Mouse (Mus musculus) retina, adult 2 months (tissue): ENCODE results near the gene Slc38a8.
A peak's percentile ranks its signal among the peaks of the same experiment; 100 is the strongest.

Experiments used
- DNase-seq: peaks from one replicate; pipeline ENCODE4 v3.0.0-alpha.2; 2012; ENCODE audit warnings: low read depth, low spot score

Slc38a8 gene

DNA sequence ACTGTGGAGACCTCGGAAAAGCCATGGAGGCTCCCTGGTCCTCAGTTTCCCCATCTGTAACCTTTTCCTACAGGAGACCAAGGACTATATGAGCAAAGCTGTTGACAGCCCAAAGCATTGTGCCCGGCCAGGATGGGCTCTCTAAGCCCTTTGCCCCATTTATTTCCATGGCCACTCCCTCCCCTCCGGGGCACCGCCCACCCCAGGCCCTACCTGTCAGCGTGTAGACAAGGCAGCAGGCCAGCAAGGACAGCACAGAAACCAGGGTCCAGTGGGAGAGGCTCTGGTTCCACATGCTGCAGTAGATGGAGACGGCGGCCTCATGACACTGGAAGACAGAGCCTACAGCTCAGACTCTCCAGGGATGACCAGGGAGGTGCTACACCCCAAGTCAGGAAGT, 14.4 kb downstream of the Slc38a8 start:
- DNase-seq = no peak

DNA sequence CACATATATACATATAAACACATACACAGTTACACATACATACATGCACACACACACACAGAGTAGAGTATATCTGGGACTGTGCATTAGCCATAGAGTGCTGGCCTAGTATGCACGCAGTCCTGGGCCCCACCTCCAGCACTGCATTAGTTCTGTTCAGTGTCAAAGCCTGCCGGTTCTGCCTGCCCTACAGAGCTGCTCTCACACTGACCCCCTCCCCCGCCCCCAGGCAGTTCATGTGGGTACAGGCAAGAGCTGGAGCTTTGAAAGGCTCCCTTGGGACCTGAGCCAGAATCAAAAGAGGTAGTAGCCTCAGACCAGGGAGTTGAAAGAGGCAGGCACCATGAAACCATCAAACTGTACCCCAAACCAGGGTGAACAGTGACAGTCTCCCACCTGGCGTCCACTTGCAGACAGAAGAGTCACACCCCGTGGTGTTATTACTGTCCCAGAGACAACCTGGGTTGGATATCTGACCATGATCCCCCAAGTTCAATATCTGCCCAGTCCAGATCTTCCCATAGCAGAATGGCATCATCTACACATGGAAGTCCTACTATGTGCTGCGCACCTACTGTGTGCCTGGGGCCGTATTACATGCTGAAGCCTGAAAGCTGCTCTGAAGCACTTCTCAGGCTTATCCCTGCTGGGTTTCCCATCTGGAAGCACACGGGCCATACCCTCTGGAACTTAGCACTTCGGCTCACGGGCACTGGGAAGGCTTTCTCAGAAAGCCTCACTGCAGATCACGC, 17.2 kb downstream of the Slc38a8 start:
- no peak for DNase-seq

DNA sequence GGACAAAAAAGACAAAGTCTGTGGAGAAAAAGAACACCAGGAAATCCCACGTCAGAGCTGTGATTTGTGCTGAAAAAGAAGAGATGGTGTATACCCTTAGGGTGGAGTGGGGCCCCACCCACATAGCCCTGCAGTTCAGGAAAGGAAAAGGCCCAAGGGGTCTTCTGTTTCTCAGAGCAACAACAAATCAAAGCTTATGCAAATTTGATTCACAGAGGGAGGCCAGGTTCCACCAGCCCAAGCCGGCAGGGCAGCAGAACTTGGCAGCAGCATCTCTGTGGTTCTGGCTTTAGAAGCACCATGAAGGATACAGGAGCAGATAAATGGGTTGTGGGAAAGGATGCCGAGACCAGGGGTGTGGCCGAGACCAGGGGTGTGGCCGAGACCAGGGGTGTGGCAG, 22.8 kb downstream of the Slc38a8 start:
- no peak for DNase-seq

DNA sequence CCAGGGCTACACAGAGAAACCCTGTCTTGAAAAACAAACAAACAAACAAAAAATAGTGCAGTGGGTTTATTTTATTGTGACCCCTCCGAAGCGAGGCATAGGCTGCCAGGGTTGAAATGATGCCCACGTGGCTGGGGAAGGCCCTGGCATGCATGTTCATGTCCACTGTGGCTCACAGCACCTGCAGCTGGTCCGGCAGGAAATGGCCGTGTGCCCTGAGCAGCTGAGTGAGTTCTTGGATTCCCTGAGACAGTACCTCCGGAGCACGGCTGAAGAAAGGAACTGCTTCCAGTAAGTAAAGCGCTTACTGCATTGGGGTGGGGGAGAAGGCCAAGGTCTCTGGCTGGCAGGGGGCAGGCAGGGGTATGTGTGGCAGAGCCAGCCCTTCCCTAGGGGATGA, 33.4 kb downstream of the Slc38a8 start:
- no peak for DNase-seq

DNA sequence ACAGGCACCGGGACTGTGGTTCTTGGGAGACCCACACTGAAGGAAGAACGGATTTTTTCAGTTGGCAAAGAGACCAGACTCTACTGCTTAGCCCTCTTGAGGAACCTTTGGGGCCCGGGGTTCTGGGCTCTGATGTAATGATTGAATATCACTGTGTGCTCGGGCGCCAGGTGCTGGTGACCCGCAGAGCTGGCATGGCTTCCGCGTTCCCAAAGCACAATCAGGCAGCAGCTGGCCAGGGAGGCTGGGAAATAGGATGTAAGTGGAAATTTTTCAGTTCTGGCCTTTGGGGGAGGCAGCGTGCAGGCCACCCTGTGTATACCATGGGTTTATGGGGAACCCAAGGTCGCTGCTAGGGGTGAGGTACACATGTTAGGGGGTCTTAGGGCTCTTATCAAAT, 34.7 kb downstream of the Slc38a8 start:
- DNase-seq = no peak

DNA sequence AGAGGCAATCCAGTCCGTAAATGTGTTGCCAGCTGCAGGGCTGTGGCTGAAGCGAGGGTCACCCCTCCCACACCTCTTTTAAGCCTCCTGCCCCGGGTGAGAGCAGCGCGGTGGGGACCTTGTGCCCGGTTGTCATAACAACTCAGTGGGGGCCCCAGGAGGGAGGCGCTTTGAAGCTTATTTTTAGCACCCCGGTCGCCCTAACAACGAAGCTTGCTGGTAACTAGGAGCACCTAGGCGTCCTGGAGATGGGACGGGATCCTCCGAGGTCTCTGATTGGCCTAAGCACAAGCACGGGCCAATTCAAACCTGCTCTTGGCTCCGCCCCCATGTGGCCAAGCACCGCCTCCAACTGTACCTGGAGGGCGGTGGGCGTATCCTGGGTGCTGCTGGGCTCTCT, 35.4 kb downstream of the Slc38a8 start:
- DNase-seq = no peak

DNA sequence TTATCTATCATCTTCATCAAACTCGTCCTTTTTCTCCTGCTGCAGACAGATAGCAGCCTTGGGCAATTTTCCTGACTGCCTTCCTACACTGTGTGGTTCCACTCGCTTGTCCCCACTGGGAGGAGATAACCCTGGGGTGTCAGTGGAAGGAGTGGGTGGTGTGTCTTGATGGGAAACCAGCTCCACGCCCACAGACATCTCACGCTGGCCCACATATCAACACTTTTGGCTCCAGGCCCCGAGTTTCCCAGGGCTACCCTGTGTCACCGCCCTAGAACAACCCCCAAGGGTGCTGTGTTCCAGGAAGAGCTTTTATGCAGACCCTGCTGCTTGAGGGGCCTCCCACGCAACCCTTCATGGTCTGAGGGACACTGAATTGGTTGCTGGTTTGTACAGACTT, 37.8 kb downstream of the Slc38a8 start:
- DNase-seq = no peak

DNA sequence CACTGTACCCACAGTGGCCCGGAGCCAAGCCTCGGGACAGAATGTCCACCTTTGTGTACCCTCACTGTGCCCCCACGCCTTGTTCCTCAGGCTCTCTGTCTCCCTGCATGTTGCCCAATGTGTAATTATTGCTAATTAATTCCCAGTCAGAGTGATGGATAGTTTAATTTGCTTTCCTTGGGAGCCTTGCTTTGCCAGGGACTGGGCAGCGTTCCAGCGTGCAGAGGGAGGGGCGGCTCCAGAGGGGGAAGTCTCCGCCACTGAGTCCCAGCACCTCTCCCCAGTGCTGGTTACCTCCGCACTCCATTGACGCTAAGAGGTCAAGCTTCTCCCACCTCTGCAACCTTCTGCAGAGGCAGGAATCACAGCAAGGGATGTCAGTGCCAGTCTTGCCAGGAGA, 40.1 kb downstream of the Slc38a8 start:
- DNase-seq = no peak

DNA sequence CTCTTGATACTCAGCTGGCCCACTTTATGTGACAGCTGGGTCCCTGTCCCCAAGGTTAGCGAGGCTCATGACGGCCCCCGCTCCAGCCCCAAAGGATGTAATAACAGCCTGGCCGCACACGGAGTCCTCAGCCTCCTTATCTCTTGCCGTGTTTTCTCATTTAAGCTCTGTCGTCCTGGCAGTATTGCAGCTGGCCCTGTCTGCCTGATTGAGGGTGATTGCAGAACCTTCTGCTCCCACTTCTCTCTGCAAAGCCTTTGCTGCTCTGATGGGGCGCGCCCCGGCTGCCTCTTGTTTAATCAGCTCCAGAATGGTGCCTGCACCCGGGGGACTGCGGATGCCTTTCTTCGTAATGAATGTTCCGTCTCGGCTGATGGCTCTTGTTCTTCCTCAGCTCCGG, 41.8 kb downstream of the Slc38a8 start:
- no peak for DNase-seq

DNA sequence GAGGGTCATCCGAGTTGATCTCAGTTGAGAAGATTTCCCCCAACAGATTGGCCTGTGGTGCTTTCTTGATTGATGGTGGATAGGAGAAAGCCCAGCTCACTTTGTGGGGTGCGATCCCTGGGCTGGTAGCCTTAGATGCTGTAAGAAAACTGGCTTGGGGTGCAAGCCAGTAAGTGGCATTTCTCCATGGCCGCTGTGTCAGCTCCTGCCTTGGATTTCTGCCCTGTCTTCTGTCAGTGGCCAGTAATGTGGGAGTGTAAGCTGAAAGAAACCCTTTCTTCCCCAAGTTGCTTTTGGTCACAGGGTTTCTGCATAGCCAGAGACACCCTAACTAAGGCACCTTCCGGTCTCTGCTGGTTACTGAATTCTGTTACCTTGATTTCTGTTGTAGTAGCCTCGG, 45.5 kb downstream of the Slc38a8 start:
- no peak for DNase-seq

DNA sequence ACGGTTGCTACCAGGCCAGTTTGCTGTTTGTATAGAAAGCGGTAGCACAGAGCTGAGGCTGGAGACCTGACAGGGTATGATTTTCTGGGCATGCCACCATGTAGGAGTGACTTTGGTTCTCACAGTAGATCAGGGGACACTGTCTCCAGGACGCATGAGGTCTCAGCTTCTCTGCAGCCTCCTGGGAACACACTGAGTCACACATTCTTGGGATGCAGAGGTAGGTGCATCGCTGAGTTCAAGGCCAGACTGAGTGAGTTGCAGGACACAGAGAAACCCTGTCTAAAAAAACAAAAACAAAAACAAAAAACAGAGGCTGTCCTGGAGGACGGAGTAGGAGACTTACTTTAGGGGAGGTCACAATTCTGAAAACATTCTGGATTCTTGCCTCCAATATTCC, 48.6 kb downstream of the Slc38a8 start:
- no peak for DNase-seq

DNA sequence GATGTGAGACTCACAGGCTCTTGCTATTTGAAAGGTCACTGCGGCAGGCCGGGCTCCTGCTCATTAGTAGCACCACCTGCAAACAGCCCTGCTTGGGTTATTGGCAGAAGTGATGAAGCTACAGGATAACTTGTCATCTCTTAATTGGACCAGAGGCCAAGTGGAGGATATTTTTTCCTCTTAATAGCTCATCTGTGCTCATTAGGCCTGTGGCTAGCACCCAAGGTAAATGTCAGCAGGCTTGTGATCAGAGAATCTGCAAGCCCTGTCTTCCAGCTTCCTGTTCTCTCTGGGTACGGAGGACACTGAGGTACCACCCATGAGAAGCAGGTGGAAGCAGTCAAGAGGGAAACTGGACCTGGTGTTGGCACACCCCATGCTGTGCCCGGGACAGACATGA, 50.4 kb downstream of the Slc38a8 start:
- no peak for DNase-seq

DNA sequence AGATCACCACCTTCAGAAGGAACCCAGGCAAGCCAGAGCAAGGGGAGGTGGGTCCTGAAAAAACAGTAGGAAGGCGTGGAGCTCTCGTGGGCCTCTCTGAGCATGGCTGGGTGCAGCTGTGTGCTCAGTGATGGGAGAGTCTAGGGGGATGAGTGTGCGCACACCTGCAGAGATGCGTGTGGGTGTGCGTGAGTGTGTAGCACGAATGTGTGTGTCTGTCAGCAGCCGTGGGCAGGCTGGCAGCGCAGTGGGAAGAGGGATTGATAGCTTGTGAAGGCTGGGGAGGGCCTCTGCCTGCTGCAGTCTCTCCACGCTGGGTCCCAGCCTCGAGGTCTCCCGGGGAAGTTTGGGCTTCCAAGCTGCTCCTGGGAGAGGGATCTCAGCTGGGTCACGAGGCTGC, 51.9 kb downstream of the Slc38a8 start:
- DNase-seq = no peak

DNA sequence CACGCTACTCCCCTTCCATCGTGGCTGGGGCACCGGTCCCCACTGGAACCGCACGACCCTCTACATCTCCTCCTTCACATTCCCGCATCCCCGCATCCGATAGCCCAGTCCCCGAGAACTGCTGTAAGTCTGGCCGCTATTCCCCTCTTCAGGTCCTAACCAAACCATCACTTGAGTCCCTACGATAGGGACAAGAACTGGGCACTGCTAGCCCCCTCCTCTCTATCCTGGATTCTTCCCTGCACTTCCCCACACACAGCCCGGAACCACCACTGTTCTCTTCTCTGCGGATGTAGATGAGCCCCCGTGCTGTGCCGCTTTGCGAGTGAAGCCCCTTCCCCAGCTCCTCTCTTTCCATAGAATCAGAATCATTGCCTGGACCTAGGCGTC, 53.7 kb downstream of the Slc38a8 start:
- DNase-seq = no peak

DNA sequence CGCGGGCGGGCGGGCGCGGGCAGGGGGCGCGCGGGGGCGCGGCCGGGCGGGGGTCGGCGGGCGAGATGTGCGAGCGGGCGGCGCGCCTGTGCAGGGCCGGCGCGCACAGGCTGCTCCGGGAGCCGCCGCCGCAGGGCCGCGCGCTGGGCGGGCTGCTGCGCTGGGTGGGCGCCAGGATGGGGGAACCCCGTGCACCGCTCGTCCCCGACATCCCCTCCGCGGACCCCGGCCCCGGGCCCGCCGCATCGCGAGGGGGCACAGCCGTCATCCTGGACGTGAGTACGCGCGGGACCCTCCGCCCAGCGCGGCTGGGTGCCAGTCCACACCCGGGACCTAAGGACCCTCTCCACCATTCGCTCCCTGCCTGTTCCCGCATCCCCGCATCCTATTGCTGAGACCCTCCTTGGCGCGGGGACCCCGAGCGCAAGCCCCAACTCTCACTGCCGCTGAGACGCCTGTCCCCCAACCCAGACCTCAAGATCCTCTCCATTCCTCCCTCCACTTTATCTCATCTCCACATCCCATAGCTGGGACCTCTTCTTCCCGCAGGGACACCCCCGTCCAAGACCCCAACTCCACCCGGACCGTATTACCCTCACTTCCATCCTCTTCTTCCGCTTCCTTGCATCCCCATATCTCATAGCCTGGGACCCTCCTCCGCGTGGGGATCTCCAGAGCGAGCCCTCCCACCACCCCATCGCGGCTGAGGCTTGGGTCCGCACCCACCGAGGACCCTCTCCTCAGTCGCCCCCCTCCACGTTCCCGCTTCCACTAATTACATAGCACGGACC, 54.3 kb downstream of the Slc38a8 start:
- no peak for DNase-seq

DNA sequence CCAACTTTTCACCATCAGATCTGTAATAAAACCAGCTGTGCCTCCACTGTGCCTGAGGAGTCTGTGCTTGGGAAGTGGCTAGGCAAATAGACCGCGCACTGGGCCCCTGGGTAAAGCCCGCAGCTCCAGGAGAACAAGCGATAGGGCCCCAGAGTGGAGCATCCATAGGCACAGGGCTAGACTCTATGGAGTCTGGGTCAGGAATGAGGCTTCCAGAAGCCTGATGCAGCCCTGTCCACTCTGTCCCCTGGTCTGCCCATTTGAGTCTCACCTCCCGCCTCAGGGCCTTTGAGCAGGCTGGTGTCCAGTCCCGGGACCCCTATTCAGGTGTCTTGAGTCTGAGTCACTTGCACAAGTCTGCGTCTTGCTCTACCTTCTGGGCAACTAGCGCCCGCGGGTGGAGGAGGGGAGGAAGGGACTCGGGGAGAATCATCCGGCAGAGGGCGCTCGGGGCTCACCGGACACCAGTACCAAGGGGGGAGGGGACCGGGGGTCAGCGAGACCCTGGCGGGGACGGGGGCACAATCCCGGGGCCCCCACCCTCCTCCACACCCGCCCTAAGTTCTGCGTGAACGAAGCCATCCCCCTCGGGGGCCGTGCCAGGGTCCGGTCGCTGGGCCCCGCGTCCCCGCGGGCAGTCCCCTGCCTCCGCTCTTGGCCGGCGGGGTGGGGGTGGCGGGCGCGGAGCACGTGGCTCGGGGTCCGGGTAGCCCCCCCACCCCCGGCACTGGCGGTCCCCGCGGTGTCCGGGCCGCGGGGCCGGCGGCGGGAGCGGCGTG, 55.1 kb downstream of the Slc38a8 start, which contains the start of gene Necab2:
Necab2 (plus strand) TSS at position 509 of the 779 bp plus-strand sequence.
- DNase-seq = peak; percentile 40

DNA sequence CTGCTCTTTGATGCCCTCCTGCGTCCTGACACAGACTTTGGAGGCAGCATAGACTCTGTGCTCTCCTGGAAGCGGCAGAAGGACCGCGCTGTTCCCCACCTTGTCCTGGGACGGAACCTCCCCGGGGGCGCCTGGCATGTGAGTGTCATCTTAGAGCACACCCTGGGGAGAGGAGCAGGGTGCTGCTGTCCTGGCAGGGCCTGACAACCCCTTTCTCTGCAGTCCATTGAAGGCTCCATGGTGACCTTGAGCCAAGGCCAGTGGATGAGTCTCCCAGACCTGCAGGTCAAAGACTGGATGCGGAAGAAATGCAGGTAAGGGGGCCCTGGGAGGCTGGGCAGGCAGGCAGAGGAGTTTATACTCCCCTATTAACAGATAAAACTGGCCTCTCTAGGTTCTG, 58.5 kb downstream of the Slc38a8 start:
- no peak for DNase-seq

DNA sequence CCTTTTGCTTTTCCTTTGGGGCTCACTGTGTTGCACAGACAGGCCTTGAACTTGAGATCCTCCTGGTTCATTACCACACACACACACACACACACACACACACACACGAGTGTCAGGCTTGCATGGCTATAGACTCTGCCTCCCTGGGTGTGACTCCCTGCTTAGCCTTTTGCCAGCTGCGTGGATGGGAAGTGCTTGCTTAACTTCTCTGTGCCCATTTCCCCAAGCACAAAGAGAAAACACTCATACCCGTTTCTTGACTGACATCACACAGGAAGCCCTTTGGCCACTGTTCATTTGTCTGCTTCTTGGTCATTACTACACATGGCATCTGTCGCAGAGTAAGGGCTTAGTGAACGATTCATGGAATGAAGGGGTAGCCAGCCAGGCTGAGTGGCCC, 59.5 kb downstream of the Slc38a8 start:
- no peak for DNase-seq

DNA sequence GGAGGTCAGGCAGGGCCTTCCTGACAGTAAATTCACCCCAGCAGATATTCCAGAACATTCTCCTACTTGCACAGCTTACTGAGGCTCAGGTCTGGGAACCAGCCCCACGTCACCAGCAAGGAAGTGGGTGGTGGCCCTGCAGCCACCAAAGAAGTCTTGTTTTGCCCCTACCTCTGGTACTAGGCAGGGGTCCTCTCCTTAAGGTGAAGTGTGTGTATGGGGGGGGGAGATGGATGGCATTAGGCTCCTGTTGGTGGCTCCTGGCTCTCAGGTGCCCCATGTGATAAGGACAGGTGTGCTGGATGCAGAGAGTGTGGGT, 60.6 kb downstream of the Slc38a8 start:
- no peak for DNase-seq

DNA sequence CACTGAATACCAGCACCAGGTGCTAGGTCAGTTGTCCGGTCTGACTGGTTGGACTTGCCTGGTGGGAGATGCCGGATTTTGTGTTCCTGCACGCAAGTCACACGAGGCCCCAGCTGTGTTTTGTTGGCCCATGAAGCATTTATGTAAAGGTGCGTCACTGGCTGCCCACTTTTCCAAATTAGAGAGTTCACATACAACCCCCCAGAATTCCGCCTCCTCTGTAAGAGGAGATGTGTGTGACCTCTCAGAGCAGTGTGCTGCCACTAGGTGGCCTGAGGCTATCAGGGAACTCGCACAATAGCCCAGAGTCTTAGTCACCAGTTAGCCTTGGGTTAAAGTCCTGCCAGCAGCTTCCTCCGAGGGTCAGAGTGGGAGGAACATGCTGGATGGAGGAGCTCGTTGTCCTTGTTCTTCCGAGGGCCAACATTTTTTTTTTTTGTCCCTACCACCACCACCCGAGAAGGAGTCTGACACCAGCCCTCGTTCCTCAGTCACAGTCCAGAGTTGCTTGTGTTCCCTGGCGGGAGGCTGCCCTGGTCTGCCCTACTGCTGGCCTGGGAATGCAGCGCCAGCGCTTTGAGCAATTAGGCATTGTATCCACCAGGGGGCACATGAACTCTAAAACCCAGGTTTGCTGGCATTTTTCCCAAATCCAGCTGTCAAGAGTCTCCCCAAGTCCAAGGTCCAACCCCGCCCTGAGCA, 61.1 kb downstream of the Slc38a8 start:
- peak; percentile 58 for DNase-seq

DNA sequence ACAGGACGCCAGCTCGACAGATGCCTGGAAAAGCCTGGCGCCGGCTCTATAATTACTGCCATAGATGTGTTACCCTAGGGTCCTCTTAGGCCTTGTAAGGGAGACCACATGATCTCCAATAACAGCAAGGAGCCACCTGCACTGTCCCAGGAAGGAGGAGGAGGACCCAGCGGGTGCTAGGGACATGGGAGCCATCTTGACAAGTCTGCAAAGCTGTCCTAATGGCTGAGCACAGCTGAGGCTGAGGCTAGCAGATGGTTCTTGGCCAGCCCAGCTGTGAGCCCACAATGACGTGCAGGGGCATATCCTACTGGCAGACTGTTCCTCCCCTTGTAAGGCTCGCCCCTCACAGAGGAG, 61.6 kb downstream of the Slc38a8 start:
- no peak for DNase-seq

DNA sequence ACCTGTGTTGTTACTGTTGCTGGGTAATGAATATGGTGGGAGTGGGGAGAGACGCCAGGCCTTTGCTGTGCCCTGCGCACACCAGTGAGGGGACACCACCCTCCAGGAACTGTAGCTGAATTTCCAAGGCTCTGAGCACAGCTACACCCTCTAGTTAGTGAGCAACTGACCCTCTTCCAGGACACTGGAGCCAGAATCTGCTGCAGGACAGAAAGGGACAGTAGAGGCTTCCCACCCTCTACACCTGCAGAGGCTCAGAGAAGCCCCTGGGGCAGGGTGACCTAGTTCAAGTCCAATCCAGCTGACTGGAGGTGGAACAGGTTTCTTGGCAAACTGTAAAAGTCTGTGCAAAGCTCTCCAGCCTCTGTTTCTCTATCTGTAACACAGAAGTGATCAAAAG, 62.1 kb downstream of the Slc38a8 start:
- no peak for DNase-seq
